Mouse (Mus musculus): ENCODE data around the gene Tuba4a.
"Not testable (repeated sequence)": the region's sequence is repeated elsewhere in the genome, so short reads cannot be mapped to it uniquely, and the experiment has no call there.

Tuba4a gene

DNA sequence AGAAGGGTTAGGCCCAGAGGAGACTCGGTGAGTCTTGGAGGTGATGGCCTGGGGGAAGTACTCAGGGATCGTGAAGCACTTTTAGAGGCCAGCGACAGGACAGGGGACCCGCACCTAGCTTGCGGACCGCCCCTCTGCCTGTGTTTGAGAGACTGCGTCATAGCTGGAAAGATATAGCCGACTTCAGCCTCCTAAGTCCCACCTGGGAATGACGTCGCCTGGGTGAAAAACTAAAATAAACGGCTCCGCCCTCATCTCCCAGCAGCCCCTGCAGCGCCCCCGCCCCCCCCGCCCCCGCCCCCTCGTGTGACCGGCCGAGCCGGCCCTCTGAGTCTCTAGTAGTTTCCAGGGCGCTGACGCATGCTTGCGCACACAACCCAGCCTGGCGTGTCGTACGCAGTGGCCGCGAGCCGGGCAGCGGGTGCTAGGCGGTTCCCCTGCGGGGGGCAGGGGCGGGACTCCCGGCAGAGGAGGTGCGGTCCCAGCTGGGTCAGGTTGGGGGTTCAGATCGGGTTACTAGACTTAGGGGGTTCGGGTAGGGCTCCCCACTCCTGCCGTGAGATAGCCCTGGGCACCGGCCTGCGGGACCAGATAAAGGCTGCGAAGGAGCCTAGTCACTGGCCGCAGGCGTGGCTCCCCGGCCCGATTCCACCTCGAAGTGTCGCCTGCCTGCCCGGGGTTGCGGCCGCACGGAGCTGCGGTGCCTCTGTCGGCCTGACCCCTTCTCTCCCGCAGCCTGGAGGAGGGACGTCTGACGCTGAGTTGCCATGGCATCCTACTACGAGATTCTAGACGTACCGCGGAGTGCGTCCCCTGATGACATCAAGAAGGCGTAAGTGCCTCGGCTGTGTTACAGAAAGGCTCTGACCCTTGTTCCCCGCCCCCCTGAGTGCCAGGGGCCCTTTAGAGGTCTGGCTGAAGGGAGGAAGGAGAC, 16.7 kb upstream of the Tuba4a start, which contains the start of gene Dnajb2:
Gene Dnajb2, plus strand, starts transcription at position 290 of the 934 bp plus-strand sequence.
- peak; percentile 96 for DNase-seq (ENCODE audit: low read depth, low spot score)

DNA sequence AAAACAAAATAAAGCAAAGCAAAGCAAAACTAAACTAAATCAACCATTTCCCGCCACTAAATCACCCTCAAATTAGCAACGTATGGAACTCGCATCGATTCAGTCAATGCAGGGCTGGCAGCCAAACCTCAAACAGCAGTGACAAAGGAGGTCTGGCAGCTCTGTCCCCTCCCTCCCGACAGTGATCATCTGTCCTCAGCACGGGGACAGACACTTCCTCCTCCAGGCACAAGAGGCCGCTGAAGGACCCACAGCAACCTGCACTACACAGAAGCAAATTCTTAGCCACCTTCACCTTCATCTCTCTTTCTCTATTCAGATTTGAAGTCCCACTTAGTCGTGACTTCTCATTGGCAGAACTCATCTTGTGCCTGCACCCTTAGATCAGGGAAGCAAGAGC, 14.9 kb upstream of the Tuba4a start:
- DNase-seq (ENCODE audit: low read depth, low spot score): peak; percentile 95

DNA sequence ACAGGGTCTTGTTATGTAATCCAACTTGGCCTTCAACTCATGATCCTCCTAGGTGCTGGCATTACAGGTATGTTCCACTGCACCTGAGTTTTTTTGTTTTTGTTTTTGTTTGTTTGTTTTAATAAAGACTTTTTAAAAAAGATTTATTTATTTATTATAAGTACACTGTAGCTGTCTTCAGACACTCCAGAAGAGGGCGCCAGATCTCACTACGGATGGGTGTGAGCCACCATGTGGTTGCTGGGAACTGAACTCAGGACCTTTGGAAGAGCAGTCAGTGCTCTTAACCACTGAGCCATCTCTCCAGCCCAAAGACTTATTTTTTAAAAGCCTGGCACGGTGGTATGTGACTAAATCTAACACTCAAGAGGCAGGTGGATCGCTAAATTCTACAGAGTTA, 12.8 kb upstream of the Tuba4a start:
- DNase-seq (ENCODE audit: low read depth, low spot score): not testable (repeated sequence)

DNA sequence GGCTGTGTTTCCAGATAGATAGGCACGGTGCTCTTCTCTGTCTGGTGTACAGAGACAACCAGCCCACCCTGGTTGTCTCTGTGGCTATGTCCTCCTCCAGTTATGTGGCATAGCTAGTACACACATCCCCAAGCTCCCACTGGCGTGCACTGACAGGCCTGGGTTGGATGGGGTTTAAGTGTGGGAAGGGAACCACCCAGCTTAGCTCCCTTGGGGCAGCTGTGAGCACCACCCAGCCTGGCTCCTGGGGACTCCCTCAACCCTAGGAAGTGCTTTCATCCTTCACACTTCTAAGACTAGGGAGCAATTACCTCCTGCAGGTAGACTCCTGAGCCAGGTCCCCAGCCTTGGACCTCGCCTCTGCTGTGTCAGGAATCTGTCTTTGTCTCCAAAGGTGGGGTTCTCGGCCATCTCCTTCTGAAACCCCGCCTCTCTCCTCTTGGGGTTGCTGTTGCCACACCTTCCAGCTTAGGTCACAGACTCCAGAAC, 12.0 kb upstream of the Tuba4a start, which contains the start of gene A630095N17Rik:
Gene A630095N17Rik, minus strand, starts transcription at position 439 of the 489 bp plus-strand sequence.
- no peak for DNase-seq (ENCODE audit: low read depth, low spot score)

DNA sequence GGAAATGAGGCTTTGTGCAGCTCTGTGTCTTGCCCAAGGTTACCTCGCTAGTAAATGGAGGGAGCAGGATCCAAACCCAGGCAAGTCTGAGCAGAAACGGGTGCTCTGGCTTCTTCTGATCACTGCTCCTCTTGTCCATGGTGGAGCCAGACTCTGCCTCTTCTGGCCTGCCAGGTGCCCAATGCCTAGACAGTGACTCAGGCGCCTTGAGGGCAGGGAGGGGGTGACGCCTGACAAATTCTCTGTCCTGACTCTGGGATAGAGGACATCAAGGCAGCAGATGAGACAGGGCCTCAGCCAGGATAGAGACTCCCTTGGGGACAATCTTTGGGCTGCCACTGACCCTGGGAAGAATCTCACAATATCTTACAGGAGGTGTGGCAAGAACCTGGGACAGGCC, 11.6 kb upstream of the Tuba4a start:
- DNase-seq (ENCODE audit: low read depth, low spot score): no peak

DNA sequence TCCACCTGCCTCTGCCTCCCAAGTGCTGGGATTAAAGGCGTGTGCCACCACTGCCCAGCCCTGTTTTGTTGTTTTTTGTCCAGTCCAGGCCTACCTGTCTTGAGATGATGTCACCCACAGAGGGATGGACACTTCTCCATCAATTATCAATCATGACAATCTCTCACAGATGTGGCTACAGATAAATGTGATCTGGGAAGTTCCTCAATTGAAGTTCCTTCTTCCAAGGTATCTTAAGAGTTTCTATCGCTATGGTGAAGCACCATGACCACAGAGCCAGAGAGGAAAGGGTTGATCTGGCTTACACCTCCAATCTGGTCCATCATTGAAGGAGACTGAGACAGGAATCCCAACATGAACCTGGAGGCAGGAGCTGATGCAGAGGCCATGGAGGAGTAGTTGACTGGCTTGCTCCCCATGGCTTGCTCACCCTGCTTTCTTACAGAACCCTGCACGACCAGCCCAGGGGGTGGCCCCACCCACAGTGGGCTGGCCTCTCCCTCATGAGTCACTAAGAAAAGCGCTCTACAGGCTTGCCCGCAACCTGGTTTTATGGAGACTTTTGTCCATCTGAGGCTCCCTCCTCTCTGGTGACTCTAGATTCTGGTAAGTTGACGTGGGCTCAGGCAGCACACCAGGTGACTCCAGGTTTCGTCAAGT, 10.8 kb upstream of the Tuba4a start:
- DNase-seq (ENCODE audit: low read depth, low spot score): no peak

DNA sequence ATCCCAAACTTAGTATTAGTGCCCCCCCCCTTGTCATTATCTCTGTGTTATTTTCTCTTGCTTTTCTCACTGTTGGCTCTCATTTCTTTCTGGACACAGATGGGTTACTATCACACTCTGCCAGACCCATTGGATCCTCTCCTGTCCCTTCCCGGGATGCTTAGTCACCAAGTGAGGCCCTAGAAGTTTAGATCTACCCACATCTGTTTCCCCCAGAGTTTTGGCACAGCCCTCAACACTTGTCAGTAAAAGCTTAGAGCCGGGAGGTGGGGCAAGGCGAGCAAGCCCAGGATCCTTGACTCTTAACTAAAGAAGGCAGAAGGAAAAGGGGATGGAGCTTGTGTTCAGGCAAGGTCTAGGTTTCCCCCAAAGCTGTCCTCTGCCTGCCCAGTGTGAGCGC, 9.5 kb upstream of the Tuba4a start:
- DNase-seq (ENCODE audit: low read depth, low spot score): no peak

DNA sequence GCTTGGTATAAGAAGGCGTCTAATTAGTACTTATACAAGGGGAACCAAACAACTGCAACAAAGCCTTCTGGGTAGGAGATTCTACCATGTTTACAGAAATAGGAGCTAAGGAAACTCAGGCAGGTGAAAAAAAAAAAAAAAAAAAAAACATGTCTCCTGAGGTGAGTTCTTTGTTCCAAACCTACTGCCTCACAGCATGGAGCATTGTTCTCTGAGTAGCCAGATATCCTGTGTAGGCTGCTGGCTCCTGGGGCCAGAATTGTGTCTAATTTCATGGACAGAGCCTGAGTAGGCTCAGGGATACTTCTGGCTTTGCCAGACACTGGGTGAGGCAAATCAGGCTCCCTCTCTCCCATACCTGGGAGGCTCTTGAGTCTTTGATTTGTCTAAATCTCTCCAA, 8.0 kb upstream of the Tuba4a start:
- DNase-seq (ENCODE audit: low read depth, low spot score): no peak

DNA sequence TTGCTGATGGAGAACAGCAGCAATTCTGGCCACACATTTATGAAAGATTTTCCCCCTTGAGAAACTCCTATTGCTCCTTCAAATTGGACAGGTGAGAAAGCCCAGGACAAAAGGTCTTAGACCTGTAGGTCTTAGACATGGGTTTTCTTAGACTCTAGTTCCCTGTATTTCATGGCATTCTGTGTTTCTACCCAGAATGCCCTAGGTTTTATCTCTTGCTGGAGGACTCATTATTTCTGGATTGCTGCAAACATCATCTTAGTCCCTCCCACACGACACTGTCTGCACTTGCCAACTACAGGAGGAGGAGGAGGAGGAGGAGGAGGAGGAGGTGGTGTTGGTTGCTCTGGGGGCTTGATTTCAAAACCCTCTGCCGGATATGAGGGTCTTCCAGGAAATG, 6.5 kb upstream of the Tuba4a start:
- DNase-seq (ENCODE audit: low read depth, low spot score): no peak

DNA sequence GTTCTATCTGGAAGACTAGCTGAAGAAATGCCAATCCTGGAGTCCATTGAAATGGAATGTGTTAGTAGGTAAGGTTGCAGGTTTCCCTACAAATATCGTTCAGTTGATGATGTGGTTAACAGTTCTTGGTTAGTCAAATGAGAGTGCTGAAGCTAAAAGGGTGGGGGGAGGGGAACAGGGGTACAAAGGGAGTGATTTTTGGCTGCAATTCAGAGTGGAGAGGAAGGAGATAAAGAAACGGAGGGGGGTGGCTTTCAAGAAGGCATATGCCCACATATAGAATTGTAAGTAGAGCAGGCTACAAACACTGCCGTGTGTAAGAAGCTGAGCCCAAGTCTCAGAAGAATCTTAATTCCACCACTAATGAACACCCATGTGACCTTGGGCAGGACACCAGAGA, 5.8 kb upstream of the Tuba4a start:
- DNase-seq (ENCODE audit: low read depth, low spot score): no peak

DNA sequence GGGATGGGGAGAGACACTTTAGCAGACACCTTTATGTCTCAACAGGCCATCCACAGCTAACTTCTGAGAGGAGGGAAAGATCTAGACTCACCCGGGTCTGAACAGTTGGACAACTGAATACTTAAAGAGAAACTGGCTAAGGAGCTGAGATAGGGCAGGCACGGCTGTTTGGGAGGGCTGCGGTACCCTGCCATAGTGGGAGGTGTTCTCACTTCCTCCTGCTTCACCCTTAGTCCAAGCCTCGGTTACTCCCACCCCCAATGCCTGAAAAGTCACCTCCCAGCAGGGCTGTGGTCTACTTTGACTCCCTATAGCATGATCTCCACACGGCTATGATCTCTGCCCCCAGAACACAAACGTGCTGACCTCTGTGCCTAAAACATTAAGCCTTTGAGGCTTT, 3.9 kb upstream of the Tuba4a start:
- no peak for DNase-seq (ENCODE audit: low read depth, low spot score)

DNA sequence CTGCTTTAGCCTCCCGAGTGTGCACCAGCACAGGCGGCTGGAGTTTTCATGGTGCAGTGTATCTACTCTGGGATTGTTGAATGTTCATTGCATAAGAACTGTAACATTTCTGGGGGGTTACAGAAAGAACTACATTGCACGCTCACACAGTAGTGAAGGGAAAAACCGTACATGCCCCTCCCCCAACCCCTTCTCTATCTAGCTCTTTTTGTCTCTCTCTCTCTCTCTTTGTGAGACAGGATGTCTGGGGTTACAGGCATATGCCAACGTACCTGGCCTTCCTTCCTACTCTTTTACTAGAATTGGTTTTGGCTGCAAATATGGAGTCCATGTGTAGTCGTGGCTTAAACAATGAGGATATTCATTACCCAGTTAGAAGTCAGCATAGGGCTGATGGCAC, 3.3 kb upstream of the Tuba4a start:
- DNase-seq (ENCODE audit: low read depth, low spot score): no peak

DNA sequence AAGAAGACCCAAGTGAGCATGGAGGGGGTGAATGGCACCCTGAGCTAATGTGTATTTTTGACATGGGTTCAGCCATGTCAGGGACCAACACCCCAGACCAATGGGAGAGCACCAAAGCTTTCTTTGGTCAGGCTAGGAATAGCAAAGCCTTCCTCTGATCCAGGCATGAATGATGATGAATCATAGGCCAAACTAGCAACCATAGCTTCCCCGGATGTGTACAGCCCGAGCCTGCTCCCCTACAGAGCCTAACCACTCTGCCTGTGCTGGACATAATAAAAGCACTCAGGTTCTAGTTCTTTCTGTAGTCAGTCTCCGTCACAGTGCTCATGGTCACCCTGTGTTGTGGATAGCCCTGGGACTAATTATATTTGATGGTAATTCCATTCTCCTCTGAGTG, 1.9 kb upstream of the Tuba4a start:
- DNase-seq (ENCODE audit: low read depth, low spot score): no peak

DNA sequence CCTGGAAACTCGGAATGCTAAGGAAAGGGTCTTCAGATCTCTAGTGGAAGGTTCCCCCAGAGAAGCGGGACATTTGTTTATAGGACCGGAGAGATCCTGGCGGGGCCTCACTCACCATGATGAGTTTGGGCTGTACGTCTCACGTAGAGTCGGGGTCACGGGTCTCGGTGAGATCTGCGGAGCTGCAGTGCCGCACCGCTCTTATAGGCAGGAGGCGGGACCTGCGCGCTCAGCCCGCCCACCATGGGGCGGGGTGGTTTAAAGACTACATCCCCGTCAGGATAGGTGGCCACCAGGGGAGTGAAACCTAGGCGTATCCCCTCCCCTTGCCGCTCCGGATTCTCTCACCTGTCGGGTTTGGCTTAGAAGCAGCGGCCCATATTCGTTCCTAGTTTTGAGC, 587 bp downstream of the Tuba4a start:
- DNase-seq (ENCODE audit: low read depth, low spot score): peak; percentile 97

DNA sequence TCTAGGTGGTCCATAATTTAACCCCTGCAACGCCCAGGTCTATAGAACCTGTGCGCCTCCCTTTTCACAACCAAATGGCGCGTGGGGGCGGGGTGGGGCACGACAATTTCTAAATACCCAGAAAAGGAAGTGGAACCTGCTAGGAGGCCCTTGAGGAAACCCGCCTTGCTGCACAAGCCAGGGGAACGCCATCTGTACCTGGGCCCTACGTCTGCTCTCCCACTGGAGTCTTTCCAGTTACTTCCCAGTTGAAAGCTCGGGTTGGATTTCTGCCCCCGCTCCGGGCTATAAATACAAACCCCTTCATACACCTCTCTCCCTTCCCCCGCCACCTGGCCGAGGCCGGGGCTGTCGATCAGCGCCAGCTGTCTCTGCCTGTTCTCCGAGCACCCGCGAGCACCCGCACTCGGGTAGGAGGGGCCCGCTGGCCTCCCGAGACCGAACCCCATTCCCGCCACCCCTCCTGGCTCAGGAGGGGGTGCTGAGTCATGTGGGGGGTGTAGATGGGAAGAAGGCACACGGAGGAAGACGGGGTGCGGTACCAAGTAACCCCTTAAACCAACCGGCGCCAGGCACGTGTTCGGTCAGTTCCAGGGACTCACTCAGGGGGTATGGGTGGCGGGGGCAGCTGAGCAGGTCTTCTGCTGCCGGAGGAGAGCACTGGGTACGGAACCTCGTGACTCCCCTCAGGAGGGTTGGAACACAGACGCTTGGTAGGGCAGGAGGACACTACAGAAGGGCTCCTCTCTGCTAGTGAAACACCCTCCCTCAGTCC, 1.3 kb downstream of the Tuba4a start:
- peak; percentile 98 for DNase-seq (ENCODE audit: low read depth, low spot score)

DNA sequence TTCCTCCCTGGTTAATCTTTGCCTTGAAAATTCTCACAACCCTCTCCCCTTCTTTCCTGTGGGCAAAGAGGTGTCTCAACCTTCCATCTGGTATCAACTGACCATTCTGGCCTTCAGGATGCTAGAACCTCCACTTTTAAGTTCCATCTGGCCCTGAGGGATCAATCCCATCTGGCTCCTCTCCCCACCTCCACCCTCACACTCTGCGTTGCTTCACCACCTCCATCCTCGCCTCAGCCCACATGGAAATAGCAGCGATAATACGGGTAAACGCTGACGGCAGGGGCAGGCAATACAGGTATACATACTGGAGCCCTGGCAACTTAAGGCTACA, 1.8 kb downstream of the Tuba4a start:
- peak; percentile 87 for DNase-seq (ENCODE audit: low read depth, low spot score)

DNA sequence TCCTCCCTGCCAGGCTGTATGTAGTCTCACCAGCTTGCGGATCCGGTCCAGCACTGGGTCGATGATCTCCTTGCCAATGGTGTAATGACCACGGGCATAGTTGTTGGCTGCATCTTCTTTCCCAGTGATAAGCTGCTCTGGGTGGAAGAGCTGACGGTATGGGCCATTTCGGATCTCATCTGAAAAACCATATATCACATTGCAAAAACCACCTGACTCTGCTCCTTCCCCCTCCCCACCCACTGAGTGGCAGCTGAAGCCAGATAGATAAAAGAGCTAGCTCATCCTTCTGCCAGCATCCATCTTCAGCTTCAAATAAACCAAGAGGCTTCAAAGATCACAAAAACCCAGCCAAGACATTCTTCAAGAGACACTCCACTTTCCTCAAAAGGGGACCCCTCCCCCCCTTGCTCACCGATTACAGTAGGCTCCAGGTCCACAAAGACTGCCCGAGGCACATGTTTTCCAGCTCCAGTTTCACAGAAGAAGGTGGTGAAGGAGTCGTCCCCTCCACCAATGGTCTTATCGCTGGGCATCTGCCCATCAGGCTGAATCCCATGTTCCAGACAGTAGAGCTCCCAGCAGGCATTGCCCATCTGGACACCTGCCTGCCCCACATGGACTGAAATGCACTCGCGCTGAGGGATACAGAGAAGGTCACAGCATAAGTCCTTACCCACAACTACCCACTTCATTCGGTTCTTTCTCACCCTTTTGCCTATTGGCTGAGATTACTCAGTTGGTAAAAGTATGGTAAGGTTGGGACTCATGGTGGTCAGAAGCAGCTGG, 2.7 kb downstream of the Tuba4a start:
- peak; percentile 64 for DNase-seq (ENCODE audit: low read depth, low spot score)

DNA sequence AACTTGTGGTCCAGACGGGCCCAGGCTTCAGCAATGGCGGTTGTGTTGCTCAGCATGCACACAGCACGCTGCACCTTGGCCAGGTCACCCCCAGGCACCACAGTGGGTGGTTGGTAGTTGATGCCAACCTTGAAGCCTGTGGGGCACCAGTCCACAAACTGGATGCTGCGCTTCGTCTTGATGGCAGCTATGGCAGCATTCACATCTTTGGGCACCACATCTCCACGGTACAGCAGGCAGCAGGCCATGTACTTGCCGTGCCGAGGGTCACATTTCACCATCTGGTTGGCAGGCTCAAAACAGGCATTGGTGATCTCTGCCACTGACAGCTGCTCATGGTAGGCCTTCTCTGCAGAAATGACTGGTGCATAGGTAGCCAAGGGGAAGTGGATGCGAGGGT, 3.9 kb downstream of the Tuba4a start:
- no peak for DNase-seq (ENCODE audit: low read depth, low spot score)

DNA sequence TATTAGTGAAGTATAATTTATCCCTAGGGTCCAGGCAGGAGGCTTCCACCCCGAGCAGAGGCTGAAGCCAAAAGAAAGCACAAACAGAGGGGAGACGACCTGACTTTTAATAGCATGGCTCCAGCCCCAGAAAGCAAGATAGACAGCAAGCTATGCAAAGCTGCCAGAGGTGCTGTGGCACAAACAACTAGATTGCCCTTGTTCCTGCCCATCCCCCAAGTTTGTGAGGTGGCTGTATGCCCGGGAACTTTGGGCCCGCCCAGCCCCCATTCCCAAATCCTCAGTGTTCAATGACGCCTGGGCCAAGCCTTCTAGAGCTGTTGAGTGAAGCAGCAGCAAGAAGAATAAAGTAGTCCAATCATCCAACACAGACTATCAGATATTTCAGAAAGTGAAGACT, 4.8 kb downstream of the Tuba4a start:
- DNase-seq (ENCODE audit: low read depth, low spot score): peak; percentile 24

DNA sequence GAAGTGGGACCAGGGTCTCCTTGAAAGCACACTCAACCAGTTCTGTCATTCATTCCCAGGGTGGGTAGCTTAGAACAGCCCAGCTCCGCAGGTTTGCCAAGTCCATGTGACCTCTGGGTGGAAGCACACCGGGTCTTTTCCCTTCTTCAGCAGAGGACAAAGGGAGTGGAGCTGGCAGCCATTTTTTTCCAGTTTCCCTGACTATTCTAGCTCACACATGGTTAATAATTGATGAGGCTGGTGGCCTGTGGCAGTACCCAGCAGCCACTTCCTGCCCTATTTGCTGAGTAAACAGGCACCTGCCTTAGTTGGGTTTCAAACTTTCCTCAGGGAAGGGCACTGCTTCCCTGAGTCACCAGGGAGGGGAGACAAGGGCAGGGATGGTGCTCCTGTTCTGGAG, 5.2 kb downstream of the Tuba4a start:
- DNase-seq (ENCODE audit: low read depth, low spot score): no peak

DNA sequence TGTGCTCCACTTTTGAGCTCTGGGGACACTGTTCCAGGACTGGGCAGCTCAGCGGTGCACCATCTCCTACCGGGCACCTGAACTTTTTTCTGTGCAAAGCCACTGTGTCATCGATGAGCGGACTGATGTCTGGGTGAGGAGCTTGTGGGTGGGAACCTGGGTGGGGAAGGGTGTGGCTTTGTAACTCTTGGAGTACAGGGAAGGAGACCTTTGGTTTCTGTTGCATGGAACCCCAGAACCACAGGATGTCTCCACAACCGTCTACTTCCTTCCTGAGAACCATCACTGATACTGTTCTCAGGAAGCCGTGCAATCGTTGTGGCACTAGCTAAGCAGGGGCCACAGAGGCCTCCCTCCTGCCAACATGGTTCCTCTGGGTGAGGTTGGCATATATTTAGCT, 6.6 kb downstream of the Tuba4a start:
- DNase-seq (ENCODE audit: low read depth, low spot score): no peak

Measured in brain, adult 2 months (tissue).